Mouse (Mus musculus) limb, embryonic 10.5 days (tissue): ENCODE data around the gene Proca1. TPM values are rescaled to one million over a fixed set of nuclear protein-coding genes. Genes with fewer than 3 reads are reported as not detected.

Source experiments
- DNase-seq: peaks from one replicate; pipeline ENCODE4 v3.0.0-alpha.2; 2017; ENCODE audit warnings: low spot score
- H3K27ac ChIP-seq: fragments of 300-500 bp; sonication (generic); 2 replicates; pipeline ENCODE4 v1.5.1; 2016; ENCODE audit warnings: mild to moderate bottlenecking
- H3K27me3 ChIP-seq: fragments of 300-500 bp; sonication (generic); 2 replicates; pipeline ENCODE4 v1.6.1; 2016; ENCODE audit warnings: low read depth, mild to moderate bottlenecking; ENCODE audit not compliant: poor library complexity, severe bottlenecking
- H3K36me3 ChIP-seq: fragments of 300-500 bp; sonication (generic); 2 replicates; pipeline ENCODE4 v1.6.1; 2016; ENCODE audit warnings: mild to moderate bottlenecking, moderate library complexity
- H3K4me1 ChIP-seq: fragments of 300-500 bp; sonication (generic); 2 replicates; pipeline ENCODE4 v1.6.1; 2016
- H3K4me3 ChIP-seq: fragments of 300-500 bp; sonication (generic); 2 replicates; pipeline ENCODE4 v1.5.1; 2016; ENCODE audit warnings: mild to moderate bottlenecking, moderate library complexity
- H3K9me3 ChIP-seq: fragments of 300-500 bp; sonication (generic); replicated peaks from 2 replicates; pipeline ENCODE4 v1.6.1; 2016; ENCODE audit warnings: mild to moderate bottlenecking
- WGBS: fragments of 180-500 bp; shearing (Covaris S2); methylation state at CpG from one replicate; pipeline ENCODE4 v1.1.7; 2016; 5-methylcytosine and 5-hydroxymethylcytosine counted together
- polyA plus RNA-seq: library from polyadenylated mRNA; unstranded; fragments of >200 nt; fragmentation: Nextera tagmentation; extraction: Ambion mirVana; gene quantifications from 2 replicates; pipeline ENCODE4 v1.2.1, GENCODE M21; 2016

Proca1 gene
- polyA plus RNA-seq, 1 experiment from 2014 or later = 1.6 TPM

DNA sequence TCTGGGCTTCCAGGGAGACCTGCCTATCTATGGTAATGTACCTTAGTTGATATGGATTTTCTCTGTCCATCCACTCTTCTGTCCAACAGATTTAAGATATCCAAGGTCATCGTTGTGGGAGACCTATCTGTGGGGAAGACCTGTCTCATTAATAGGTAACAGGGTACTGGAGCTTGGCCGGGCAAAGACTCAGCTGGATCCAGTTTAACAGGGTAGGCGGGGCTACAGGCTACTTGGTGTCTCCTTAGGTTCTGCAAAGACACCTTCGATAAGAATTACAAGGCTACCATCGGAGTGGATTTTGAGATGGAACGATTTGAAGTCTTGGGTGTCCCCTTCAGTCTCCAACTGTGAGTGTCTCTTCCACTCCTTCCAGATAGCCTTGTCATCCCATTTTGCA, 3.2 kb upstream of the Proca1 start:
- peak overlapping the region; percentile 86 for H3K4me3 ChIP-seq
- H3K27me3 ChIP-seq = no peaks in the 10 kb centered on the region
- no peak for DNase-seq
- WGBS = 64% methylated on average over 6 of the region's 6 CpGs
- peaks cover 45% of the 10 kb centered on the region for H3K36me3 ChIP-seq
- H3K9me3 ChIP-seq = no peaks in the 10 kb centered on the region
- H3K27ac ChIP-seq = peak overlapping the region; percentile 100
- peaks cover 34% of the 10 kb centered on the region for H3K4me1 ChIP-seq

DNA sequence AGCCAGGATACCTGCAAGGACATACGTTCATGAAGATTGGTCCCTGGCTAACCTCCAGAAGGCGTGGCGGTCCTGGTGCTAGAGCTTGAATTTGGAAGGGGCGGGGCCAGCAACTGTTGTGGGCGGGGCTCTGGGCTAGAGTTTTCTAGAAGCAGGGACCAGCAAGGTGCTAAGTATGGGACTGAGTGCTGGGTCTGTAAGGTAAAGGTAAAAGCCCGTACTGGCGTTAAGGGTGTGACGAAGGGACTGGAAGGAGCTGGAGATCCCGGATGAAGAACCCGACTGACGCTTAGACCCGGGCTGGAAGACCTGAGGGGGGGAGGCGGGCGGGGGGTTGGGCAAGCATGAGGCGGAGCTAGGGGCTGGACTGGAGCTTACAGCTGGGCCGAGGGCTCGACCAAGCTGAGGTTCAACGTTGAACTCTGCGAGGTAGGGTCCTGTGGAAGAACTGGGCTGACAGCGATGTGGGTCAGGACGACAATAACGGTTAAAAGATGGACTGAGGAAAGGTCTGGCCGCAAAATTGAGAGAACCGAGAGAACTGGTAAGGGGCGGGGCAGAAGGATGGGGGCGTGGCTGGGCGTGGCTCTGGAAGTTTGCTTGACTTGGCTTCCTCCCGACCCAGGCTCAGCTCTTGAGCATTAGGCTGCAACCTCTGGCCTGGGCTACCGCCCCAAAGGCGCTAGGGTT, 1.4 kb downstream of the Proca1 start:
- Histone ChIP-seq H3K27ac (peak overlapping the region; percentile 80), H3K36me3 (peaks cover 45% of the 10 kb centered on the region), H3K9me3 (no peaks in the 10 kb centered on the region), H3K4me1 (peaks cover 37% of the 10 kb centered on the region), H3K27me3 (no peaks in the 10 kb centered on the region), H3K4me3 (peak overlapping the region; percentile 58)
- WGBS = 3% methylated on average over 30 of the region's 30 CpGs
- peak; percentile 86 for DNase-seq

DNA sequence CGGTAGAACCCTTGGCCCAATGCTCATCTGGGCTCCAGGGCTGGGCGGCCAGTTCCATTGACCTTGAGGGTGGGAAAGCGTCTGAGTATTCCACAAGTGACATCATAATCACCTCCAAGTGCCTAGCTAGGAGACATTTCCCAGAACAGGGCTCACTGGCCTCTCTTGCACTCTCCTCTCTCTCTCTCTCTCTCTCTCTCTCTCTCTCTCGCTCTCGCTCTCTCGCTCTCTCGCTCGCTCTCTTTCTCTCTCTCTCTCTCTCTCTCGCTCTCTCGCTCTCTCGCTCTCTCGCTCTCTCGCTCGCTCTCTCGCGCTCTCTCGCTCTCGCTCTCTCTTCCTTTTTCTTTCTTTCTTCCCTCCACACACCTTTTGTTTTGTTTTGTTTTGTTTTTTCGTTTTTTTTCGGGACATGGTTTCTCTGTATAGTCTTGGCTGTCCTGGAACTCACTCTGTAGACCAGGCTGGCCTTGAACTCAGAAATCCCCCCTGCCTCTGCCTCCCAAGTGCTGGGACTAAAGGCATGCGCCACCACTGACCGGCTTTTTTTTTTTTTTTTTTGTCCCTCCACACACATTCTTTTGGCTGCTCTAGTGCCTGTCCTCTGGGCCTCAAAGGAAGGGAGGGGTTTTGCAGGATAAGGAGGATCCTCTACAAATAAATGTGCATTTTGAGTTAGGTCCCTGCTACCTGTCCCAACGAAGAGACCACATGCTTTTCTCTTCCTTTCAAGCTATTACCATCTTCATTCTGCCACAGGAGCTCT, 2.1 kb downstream of the Proca1 start:
- Histone ChIP-seq H3K27ac (peak overlapping the region; percentile 80), H3K27me3 (no peaks in the 10 kb centered on the region), H3K4me3 (peak overlapping the region; percentile 58), H3K4me1 (peaks cover 29% of the 10 kb centered on the region), H3K36me3 (peaks cover 42% of the 10 kb centered on the region), H3K9me3 (no peaks in the 10 kb centered on the region)
- 64% methylated on average over 23 of the region's 23 CpGs for WGBS
- DNase-seq = no peak

DNA sequence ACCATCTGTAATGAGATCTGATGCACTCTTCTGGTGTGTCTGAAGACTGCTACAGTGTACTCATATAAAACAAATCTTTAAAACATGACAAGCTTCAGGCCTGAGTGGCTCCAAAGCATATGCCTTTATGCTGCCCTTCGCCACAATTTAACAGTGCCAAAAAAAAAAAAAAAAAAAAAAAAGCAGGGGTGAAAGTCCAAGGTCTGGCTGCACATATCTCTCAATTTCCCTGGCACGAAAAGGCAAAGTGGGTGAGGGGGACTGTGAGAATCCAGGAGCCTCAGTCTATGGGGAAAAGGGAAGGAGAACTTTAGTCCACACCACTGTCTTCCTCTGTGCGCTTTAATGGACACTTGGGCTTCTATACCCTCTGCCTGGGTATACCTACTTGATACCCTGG, 9.2 kb downstream of the Proca1 start:
- Histone ChIP-seq H3K9me3 (no peaks in the 10 kb centered on the region), H3K4me3 (no peak overlapping the region), H3K27ac (no peak overlapping the region), H3K4me1 (peaks cover 9% of the 10 kb centered on the region), H3K27me3 (no peaks in the 10 kb centered on the region), H3K36me3 (peaks cover 47% of the 10 kb centered on the region)
- 95% methylated on average over 3 of the region's 3 CpGs for WGBS
- no peak for DNase-seq

DNA sequence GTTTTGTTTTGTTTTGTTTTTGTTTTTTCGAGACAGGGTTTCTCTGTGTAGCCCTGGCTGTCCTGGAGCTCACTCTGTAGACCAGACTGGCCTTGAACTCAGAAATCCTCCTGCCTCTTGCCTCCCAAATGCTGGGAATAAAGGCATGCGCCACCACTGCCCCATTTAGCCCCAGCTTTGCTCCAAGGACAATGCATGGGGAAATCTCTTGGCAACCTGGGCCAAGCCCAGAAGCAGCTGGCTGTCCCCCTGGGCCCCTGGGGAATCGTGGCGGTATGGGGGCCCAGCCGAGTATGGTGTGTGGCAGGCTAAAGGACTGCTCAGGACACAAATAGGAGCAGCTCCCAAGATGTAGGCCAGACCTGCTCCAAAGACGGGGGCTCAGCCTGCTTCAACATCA, 11.1 kb downstream of the Proca1 start:
- no peak overlapping the region for H3K27ac ChIP-seq
- H3K36me3 ChIP-seq = peaks cover 66% of the 10 kb centered on the region
- no peak overlapping the region for H3K4me3 ChIP-seq
- H3K9me3 ChIP-seq = no peaks in the 10 kb centered on the region
- no peak for DNase-seq
- WGBS = 89% methylated on average over 6 of the region's 6 CpGs
- no peaks in the 10 kb centered on the region for H3K27me3 ChIP-seq
- H3K4me1 ChIP-seq = peaks cover 9% of the 10 kb centered on the region

DNA sequence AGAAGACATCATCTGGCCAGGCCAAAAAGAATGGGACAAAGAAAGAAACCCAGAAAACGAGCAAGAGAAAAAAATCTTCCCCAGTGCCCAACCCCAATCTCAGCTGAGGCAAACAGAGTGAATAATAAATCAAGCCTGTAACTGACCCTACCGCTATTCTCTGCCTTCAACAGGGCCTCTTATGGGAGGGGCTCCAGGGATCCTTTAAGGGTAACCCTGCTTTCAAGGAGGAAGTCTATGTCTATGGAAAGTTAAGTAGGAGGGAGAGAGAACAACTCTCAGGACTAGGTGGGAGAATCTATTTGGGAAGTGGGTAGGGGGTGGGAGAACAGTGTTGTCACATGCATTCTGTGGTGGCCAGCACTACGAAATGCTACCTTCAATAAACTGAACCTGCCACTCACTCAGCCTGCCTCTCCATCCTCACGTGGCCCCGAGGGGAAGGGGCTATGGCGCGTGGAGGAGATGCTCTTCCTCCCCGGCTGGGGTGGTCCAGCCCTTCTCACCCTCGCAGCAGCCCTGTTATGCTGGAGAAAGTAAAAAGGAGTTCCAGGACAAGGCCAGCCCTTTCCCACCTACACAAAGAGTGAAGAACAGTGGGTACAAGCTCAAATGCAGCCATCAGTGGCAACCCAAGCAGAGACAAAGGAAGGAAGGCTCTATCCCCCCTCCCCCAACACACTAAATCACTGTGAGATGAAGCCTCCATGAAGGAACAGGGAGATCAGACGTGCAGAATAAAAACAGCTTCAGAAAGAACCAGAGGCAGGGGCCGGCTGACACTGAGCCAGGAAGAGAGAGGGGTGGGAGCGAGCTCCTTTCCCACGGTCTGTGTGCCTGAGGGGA, 12.4 kb downstream of the Proca1 start:
- WGBS = 77% methylated on average over 13 of the region's 13 CpGs
- Histone ChIP-seq H3K9me3 (no peaks in the 10 kb centered on the region), H3K4me3 (no peak overlapping the region), H3K36me3 (peaks cover 79% of the 10 kb centered on the region), H3K27ac (peak overlapping the region; percentile 15; the same call in 1 of the 2 replicates), H3K4me1 (peaks cover 9% of the 10 kb centered on the region), H3K27me3 (no peaks in the 10 kb centered on the region)
- DNase-seq = no peak

DNA sequence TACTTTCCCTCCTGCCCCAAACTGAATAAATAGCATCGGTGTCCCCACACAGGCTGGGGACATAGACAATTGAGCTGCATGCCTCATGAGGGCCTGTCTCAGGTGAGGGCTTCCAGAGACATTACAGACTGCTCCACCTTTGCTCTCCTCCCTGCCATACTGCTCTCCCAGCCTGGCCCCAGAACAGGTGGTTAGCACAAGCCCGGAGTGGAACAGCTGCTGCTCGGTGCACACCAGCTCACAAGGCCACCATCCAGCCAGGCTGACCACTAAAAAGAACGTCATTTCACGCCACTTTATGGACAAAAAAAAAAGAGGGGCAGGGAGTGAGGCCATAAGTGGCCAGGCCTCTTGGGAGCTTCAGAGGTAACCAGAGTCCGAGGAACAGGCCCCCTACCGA, 14.0 kb downstream of the Proca1 start:
- H3K4me1 ChIP-seq = peaks cover 9% of the 10 kb centered on the region
- no peaks in the 10 kb centered on the region for H3K27me3 ChIP-seq
- no peaks in the 10 kb centered on the region for H3K9me3 ChIP-seq
- no peak overlapping the region for H3K4me3 ChIP-seq
- peaks cover 95% of the 10 kb centered on the region for H3K36me3 ChIP-seq
- no peak overlapping the region for H3K27ac ChIP-seq
- no peak for DNase-seq
- WGBS = 85% methylated on average over 7 of the region's 7 CpGs

DNA sequence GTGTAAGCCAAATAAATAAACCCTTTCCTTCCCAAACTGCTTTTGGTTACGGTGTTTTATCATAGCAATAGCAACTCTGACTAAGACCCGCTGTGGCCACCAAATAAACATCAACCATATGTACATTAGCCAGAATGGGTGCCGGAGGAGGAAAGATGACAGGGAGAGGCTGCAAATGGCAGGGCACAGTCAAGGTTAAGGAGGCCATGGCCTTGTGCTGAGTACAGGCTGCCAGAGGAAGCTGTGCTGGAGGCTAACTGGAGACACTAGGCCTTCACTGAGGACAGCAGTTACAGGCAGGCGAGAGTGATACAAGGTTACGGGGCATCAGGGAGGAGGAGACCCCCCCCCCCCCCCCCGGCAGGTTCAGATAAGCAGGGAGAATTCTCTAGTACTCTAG, 16.7 kb downstream of the Proca1 start:
- Histone ChIP-seq H3K9me3 (no peaks in the 10 kb centered on the region), H3K27me3 (no peaks in the 10 kb centered on the region), H3K4me3 (no peak overlapping the region), H3K27ac (no peak overlapping the region), H3K36me3 (peaks cover 100% of the 10 kb centered on the region), H3K4me1 (peaks cover 9% of the 10 kb centered on the region)
- no peak for DNase-seq
- WGBS = 89% methylated on average over 6 of the region's 6 CpGs

DNA sequence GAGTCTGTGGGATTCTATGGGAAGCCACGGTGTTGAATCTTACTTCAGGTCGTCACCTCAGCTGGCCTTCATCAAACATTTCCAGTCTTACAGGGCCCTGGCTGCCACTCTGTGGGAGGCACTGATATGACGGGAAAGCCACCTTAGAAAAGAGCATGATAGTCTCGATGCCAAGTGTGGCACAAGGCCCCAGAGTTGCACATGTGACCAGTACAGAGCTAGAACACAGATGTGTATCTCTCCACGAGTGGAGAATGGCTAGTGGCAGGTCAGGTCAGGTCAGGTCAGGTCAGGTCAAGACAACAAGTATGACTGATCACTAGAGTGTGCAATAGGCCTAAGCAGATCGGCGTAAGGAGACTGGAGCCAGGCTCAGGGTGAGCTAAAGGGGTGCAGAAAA, 17.4 kb downstream of the Proca1 start:
- peaks cover 100% of the 10 kb centered on the region for H3K36me3 ChIP-seq
- whole genome bisulfite sequencing = 68% methylated on average over 7 of the region's 7 CpGs
- no peaks in the 10 kb centered on the region for H3K27me3 ChIP-seq
- H3K9me3 ChIP-seq = no peaks in the 10 kb centered on the region
- peaks cover 6% of the 10 kb centered on the region for H3K4me1 ChIP-seq
- H3K4me3 ChIP-seq = no peak overlapping the region
- DNase-seq = no peak
- H3K27ac ChIP-seq = no peak overlapping the region

DNA sequence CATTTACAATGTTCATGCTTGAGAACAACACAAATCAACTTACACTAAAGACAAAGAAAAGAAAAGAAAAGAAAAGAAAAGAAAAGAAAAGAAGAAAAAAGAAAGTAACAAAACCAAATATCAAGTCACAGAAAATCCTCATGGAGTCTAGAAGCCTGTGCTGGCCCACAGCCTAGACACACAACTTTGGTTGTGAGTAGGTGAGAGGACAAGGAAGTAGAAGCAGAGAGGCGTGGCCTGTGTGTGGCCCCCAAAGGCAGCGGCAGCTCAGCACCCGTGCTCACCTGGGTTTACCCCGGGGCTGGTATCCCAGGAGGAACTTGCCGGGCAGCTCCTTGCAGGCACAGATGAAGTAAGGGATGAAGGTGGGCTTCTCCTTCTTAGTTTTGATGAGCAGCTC, 18.3 kb downstream of the Proca1 start:
- no peaks in the 10 kb centered on the region for H3K9me3 ChIP-seq
- H3K36me3 ChIP-seq = peaks cover 100% of the 10 kb centered on the region
- no peak overlapping the region for H3K27ac ChIP-seq
- no peak overlapping the region for H3K4me3 ChIP-seq
- no peaks in the 10 kb centered on the region for H3K27me3 ChIP-seq
- 91% methylated on average over 5 of the region's 5 CpGs for WGBS
- H3K4me1 ChIP-seq = no peaks in the 10 kb centered on the region
- DNase-seq = no peak

DNA sequence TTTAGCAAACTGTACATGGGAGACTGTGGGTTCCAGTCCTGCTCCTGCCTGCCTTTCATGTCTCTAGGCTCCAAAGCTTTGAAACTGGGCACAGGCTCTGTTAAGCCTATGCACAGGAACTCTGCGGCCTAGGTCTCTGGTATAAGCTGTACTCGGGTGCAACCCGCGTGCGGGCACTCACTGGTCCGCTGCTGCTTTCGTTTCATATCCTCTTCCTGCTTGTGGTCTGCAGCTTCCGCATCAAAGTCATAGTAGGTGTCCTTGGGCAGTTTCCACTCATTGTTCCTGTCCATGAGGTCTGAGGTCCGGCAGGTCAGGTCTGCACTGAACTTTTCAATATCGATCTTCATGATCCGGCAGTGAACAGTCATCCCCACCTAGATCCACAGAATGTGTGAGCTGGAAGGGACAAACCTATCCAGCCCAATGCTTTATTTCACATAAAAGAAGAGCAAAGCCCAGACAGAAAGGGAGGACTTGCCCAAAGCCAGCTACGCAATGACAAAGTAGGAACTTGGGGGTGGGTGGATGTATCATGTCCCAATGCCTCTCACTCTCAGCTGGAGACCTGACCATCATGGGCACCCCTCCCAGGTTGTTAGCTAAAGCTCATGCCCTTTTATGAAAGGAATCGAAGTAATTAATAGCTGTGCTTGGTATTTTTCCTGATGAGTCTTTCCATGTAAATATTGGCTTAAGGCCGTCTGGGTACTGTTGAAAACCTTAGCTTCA, 20.1 kb downstream of the Proca1 start:
- no peak overlapping the region for H3K27ac ChIP-seq
- no peaks in the 10 kb centered on the region for H3K4me1 ChIP-seq
- no peaks in the 10 kb centered on the region for H3K9me3 ChIP-seq
- no peak for DNase-seq
- peaks cover 99% of the 10 kb centered on the region for H3K36me3 ChIP-seq
- no peak overlapping the region for H3K4me3 ChIP-seq
- 95% methylated on average over 14 of the region's 14 CpGs for WGBS
- no peaks in the 10 kb centered on the region for H3K27me3 ChIP-seq

DNA sequence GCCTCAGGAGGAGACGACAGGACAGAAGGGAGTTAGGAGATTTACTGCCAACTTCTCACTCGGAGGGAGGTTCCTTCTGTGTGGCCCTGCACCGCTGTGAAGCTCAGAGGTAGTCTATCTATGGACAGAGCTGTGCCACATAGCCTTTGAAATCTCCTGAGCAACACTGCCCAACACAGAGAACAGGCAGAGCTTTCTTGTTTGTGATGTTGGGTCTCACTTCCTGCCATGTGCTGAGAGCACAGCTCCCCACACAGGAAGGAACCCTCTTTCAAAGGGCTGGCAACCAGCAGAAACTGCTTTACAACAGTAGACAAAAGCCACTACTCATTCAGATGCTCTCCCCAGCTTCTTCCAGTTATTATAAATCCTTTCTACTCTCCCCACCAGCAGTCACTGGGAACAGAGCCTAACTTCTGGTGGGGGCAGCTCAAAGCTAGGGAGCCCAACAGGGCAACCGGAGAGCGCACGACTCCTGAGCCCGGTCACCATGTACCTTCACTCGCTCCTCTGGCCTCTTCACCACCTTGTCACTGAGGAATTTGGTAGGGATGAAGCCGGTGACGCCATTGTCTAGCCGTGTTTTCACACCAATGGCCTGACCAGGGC, 22.6 kb downstream of the Proca1 start:
- Histone ChIP-seq H3K36me3 (peaks cover 99% of the 10 kb centered on the region), H3K9me3 (no peaks in the 10 kb centered on the region), H3K4me1 (no peaks in the 10 kb centered on the region), H3K4me3 (no peak overlapping the region), H3K27me3 (no peaks in the 10 kb centered on the region), H3K27ac (no peak overlapping the region)
- 85% methylated on average over 11 of the region's 11 CpGs for WGBS
- no peak for DNase-seq
